Mouse (Mus musculus) forebrain, postnatal 0 days (tissue): ENCODE results near the gene Npy4r. TPM values are rescaled to one million over a fixed set of nuclear protein-coding genes. Genes with fewer than 3 reads are reported as not detected.

Experiments used
- ATAC-seq: fragments of 200-750 bp; cut with Nextera tagmentation; 2 replicates; pipeline ENCODE4 v1.8.0; 2017; ENCODE audit warnings: mild to moderate bottlenecking, moderate library complexity
- DNase-seq: peaks from one replicate; pipeline ENCODE4 v3.0.0-alpha.2; 2015
- H3K27ac ChIP-seq: fragments of 300-500 bp; sonication (generic); 2 replicates; pipeline ENCODE4 v1.5.1; 2014; ENCODE audit warnings: low read depth, mild to moderate bottlenecking, antibody characterized with exemption, low read length, moderate library complexity, mixed read lengths
- H3K27me3 ChIP-seq: fragments of 300-500 bp; sonication (generic); 2 replicates; pipeline ENCODE4 v1.6.1; 2014; ENCODE audit warnings: mild to moderate bottlenecking, low read length, mixed read lengths; ENCODE audit not compliant: insufficient read depth
- H3K36me3 ChIP-seq: fragments of 300-500 bp; sonication (generic); 2 replicates; pipeline ENCODE4 v1.6.1; 2014; ENCODE audit warnings: mild to moderate bottlenecking, moderate library complexity; ENCODE audit not compliant: insufficient read depth
- H3K4me1 ChIP-seq: fragments of 300-500 bp; sonication (generic); 2 replicates; pipeline ENCODE4 v1.6.1; 2014; ENCODE audit warnings: antibody characterized with exemption; ENCODE audit not compliant: insufficient read depth
- H3K4me2 ChIP-seq: fragments of 300-500 bp; sonication (generic); 2 replicates; pipeline ENCODE4 v1.6.1; 2014; ENCODE audit warnings: low read depth, mild to moderate bottlenecking, moderate library complexity
- H3K4me3 ChIP-seq: fragments of 300-500 bp; sonication (generic); 2 replicates; pipeline ENCODE4 v1.5.1; 2014; ENCODE audit warnings: low read depth, low read length, mixed read lengths
- H3K9ac ChIP-seq: fragments of 300-500 bp; sonication (generic); 2 replicates; pipeline ENCODE4 v1.6.1; 2014; ENCODE audit warnings: mild to moderate bottlenecking
- H3K9me3 ChIP-seq: fragments of 300-500 bp; sonication (generic); 2 replicates; pipeline ENCODE4 v1.6.1; 2016; ENCODE audit warnings: low read length
- CTCF ChIP-seq: sonication (generic); IDR thresholded peaks from 2 replicates; pipeline ENCODE4 v1.5.1; 2016; ENCODE audit warnings: antibody characterized with exemption, control low read depth, low read depth
- WGBS: fragments of 180-500 bp; shearing (Covaris S2); extraction: QIAGEN DNeasy Blood & Tissue Kit; methylation state at CpG from one replicate; pipeline ENCODE4 v1.1.7; 2014; 5-methylcytosine and 5-hydroxymethylcytosine counted together
- polyA plus RNA-seq: library from polyadenylated mRNA; unstranded; fragments of >200 nt; fragmentation: Nextera tagmentation; extraction: Ambion mirVana; gene quantifications from 2 replicates; pipeline ENCODE4 v1.2.1, GENCODE M21; 2015
- total RNA-seq: library from RNA; depleted of rRNA; stranded (reverse); fragments of >200 nt; gene quantifications from 2 replicates; pipeline ENCODE4 v1.2.3, GENCODE M21; 2014; rRNA removed

Gene Npy4r
- total and polyA plus RNA-seq, 2 experiments from 2014 or later, result 0.10 to 0.19 TPM

DNA sequence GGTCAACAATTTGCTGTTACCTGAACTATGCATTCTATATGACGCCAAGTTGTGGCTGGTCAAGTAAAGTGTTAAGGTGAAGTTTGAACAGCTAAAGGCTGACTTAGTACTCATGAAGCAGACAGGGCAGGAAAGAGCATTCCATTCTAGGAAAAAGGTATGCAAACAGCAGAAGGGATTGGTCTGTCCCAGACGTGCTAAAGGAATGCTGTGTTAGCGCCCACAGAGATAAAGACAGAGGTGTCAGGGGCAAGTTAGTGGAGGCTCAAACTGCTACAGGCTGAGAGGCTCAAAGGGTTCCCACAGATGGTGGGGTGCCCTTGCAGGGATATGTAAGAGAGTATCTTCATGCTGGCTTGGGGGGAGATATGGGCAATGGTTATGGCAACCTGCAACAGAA lies 48.4 kb downstream of the Npy4r start:
- 88% methylated on average over 3 of the region's 3 CpGs for WGBS
- ATAC-seq, result no peak
- H3K4me1 ChIP-seq, result no peaks in the 10 kb centered on the region
- H3K4me3 ChIP-seq, result no peak overlapping the region
- H3K9me3 ChIP-seq, result no peaks in the 10 kb centered on the region
- no peak overlapping the region for H3K9ac ChIP-seq
- TF ChIP-seq CTCF, result no peak
- no peak overlapping the region for H3K4me2 ChIP-seq
- DNase-seq, result no peak
- H3K27ac ChIP-seq, result no peak overlapping the region
- H3K27me3 ChIP-seq, result no peaks in the 10 kb centered on the region
- no peaks in the 10 kb centered on the region for H3K36me3 ChIP-seq

DNA sequence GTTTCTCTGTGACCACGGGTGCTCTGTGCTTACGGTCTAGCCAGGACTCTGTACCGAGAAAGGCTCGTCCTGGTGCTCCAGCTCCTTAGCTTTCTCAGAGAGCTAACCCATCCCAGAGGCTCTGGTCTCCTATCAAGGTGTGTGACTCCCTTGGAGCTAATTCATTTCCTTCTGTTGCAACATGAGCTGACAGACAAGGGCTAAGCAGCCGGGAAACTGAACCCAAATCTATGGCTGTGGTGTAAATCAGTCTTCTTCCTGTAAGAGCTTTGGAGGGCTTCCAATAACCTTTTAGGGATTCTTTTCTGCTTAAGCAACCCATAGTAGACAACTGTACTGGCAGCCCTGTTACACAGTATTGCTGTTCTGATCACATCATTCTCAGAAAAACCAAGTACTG lies 49.7 kb downstream of the Npy4r start, which contains the start of gene A630023A22Rik:
Gene A630023A22Rik (minus strand): TSS at position 154 of the 400 bp plus-strand sequence.
- Histone ChIP-seq H3K4me2 (no peak within 1 kb of the TSS), H3K27me3 (no peaks in the 10 kb centered on the region), H3K27ac (no peak within 1 kb of the TSS), H3K9me3 (no peaks in the 10 kb centered on the region), H3K9ac (no peak within 1 kb of the TSS), H3K36me3 (no peaks in the 10 kb centered on the region), H3K4me1 (no peaks in the 10 kb centered on the region), H3K4me3 (no peak within 1 kb of the TSS)
- DNase-seq (no peak), ATAC-seq (no peak)
- TF ChIP-seq CTCF, result no peak
- WGBS, result 82% methylated on average over 5 of the region's 5 CpGs

DNA sequence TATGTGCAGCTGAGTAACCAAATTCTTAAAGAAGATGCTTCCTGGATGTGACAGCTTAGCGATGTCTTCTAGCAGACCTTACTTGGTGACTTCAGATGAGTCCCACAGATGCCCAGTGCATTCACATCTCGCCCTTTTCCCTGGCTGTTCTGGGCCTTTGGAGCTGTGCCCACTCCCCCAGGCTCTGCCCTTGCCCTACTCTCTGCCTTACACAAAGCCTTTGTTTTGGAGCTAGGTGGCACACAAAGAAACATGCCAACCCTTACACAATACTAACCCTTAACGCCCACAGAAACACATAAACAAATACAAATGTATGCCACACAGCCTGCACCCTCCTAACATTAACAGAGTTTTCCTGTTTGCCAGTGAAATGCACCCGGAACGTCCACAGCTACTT lies 56.1 kb downstream of the Npy4r start:
- no peaks in the 10 kb centered on the region for H3K9me3 ChIP-seq
- no peak overlapping the region for H3K9ac ChIP-seq
- no peak overlapping the region for H3K27ac ChIP-seq
- TF ChIP-seq CTCF, result no peak
- 55% methylated on average over 5 of the region's 5 CpGs for WGBS
- ATAC-seq, result no peak
- no peaks in the 10 kb centered on the region for H3K36me3 ChIP-seq
- H3K4me1 ChIP-seq, result no peaks in the 10 kb centered on the region
- no peaks in the 10 kb centered on the region for H3K27me3 ChIP-seq
- H3K4me2 ChIP-seq, result no peak overlapping the region
- no peak overlapping the region for H3K4me3 ChIP-seq
- DNase-seq, result no peak

Other genes starting within 250 kb of the Npy4r start
- 6.8 and 8.8 TPM in 2 replicates for gene Gdf10, start 228.9 kb downstream of the Npy4r start, total RNA-seq
- 9.6 and 10.6 TPM in 2 replicates for gene Gdf10, start 228.9 kb downstream of the Npy4r start, polyA plus RNA-seq
- gene Gdf2, start 211.4 kb downstream of the Npy4r start, total RNA-seq, result 0.05 TPM in 1 of 2 replicates, not detected in the other
- gene Gdf2, start 211.4 kb downstream of the Npy4r start, polyA plus RNA-seq, result 0.06 TPM in 1 of 2 replicates, not detected in the other
- gene Rbp3, start 198.5 kb downstream of the Npy4r start, total RNA-seq, result 0.29 and 0.46 TPM in 2 replicates
- gene Rbp3, start 198.5 kb downstream of the Npy4r start, polyA plus RNA-seq, result 0.16 and 0.34 TPM in 2 replicates
- gene Zfp488, start 173.7 kb downstream of the Npy4r start, total RNA-seq, result 1.3 and 1.8 TPM in 2 replicates
- 0.36 TPM in 2 replicates for gene Zfp488, start 173.7 kb downstream of the Npy4r start, polyA plus RNA-seq
- not detected in 2 replicates for gene Gm30083, start 137.3 kb downstream of the Npy4r start, total RNA-seq
- gene Gm30083, start 137.3 kb downstream of the Npy4r start, polyA plus RNA-seq, result not detected in 2 replicates
- gene Gm5460, start 135.7 kb downstream of the Npy4r start, total RNA-seq, result not detected in 2 replicates
- not detected in 2 replicates for gene Gm5460, start 135.7 kb downstream of the Npy4r start, polyA plus RNA-seq
- not detected in 2 replicates for gene Antxrl, start 99.8 kb downstream of the Npy4r start, total RNA-seq
- not detected in 2 replicates for gene Antxrl, start 99.8 kb downstream of the Npy4r start, polyA plus RNA-seq
- 0.14 and 0.54 TPM in 2 replicates for gene Anxa8, start 66.5 kb downstream of the Npy4r start, total RNA-seq
- gene Anxa8, start 66.5 kb downstream of the Npy4r start, polyA plus RNA-seq, result 0.40 and 0.63 TPM in 2 replicates
- gene A630023A22Rik, start 49.7 kb downstream of the Npy4r start, total RNA-seq, result not detected in 2 replicates
- gene A630023A22Rik, start 49.7 kb downstream of the Npy4r start, polyA plus RNA-seq, result not detected in 2 replicates
- 23.3 and 26.0 TPM in 2 replicates for gene Gprin2, start 49.2 kb upstream of the Npy4r start, total RNA-seq
- gene Gprin2, start 49.2 kb upstream of the Npy4r start, polyA plus RNA-seq, result 6.9 and 8.0 TPM in 2 replicates
- gene Syt15, start 67.1 kb upstream of the Npy4r start, total RNA-seq, result 1.0 and 1.5 TPM in 2 replicates
- gene Syt15, start 67.1 kb upstream of the Npy4r start, polyA plus RNA-seq, result 0.35 and 0.65 TPM in 2 replicates
- 6.3 and 22.0 TPM in 2 replicates for gene Shld2, start 158.0 kb upstream of the Npy4r start, total RNA-seq
- gene Shld2, start 158.0 kb upstream of the Npy4r start, polyA plus RNA-seq, result 4.9 and 7.6 TPM in 2 replicates
- 179 and 182 TPM in 2 replicates for gene Glud1, start 158.2 kb upstream of the Npy4r start, total RNA-seq
- 96.4 and 114 TPM in 2 replicates for gene Glud1, start 158.2 kb upstream of the Npy4r start, polyA plus RNA-seq
- gene Fam25c, start 202.9 kb upstream of the Npy4r start, total RNA-seq, result not detected in 2 replicates
- gene Fam25c, start 202.9 kb upstream of the Npy4r start, polyA plus RNA-seq, result not detected in 2 replicates
- gene Sncg, start 222.3 kb upstream of the Npy4r start, total RNA-seq, result 1.0 and 2.1 TPM in 2 replicates
- gene Sncg, start 222.3 kb upstream of the Npy4r start, polyA plus RNA-seq, result 2.5 and 3.9 TPM in 2 replicates
- 3.8 and 4.7 TPM in 2 replicates for gene Mmrn2, start 223.0 kb upstream of the Npy4r start, total RNA-seq
- 2.4 and 2.7 TPM in 2 replicates for gene Mmrn2, start 223.0 kb upstream of the Npy4r start, polyA plus RNA-seq